Mouse (Mus musculus): ENCODE measurements around the gene Mrpl16. TPM values are rescaled to one million over a fixed set of nuclear protein-coding genes. Genes with fewer than 3 reads are reported as not detected.

Mrpl16 gene
- total and polyA plus RNA-seq, 3 experiments: 27.1 to 91.4 (median 53.1) TPM

DNA sequence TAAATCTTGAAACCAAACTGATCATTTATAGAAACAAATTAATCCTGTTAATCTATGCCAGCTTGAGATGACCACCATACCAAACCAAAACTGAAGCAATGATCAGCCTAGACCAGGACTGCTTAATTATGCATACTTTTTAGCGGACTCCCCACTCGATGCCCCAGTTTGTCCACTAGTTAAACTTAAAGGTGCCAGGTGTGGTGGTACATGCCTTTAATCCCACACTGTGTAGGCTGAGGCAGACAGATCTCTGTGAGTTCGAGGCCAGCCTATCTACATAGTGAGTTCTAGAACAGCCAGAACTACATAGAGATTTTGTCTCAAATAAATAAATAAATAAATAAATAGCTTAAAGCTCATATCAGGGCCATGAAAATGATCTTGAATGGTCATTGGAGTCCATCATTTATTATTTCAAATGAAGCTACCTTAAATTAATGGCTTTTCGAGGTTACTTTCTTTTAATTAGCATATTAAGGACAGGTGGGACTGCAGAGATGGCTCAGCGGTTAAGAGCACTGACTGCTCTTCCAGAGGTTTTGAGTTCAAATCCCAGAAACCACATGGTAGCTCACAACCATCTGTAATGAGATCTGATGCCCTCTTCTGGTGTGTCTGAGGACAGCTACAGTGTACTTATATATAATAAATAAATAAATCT lies 802 bp upstream of the Mrpl16 start:
- TF ChIP-seq CTCF (IDR thresholded peaks at IDR 0.05; ENCODE audit: low read depth, low read length): no peak
- TF ChIP-seq POLR2AphosphoS5 (IDR thresholded peaks at IDR 0.05; ENCODE audit: insufficient replicate concordance, low read depth, low read length): no peak
- TF ChIP-seq TAL1 (conservative IDR thresholded peaks at IDR 0.05; ENCODE audit: low read depth, low read length): no peak
- TF ChIP-seq GATA2 (IDR thresholded peaks at IDR 0.05; ENCODE audit: borderline replicate concordance, low read depth, low read length): no peak
- TF ChIP-seq GATA1 (IDR thresholded peaks at IDR 0.05; ENCODE audit: borderline replicate concordance, low read length): no peak
- H3K4me1 ChIP-seq (ENCODE audit: insufficient read depth, low read depth, low read length): peaks cover 44% of the 10 kb centered on the region
- H3K27me3 ChIP-seq (ENCODE audit: insufficient read depth, low read length): peaks cover 4% of the 10 kb centered on the region; the same call in 1 of the 2 replicates
- peaks cover 26% of the 10 kb centered on the region for H3K36me3 ChIP-seq (replicated peaks)
- no peaks in the 10 kb centered on the region for H3K9me3 ChIP-seq (replicated peaks)
- ATAC-seq (ENCODE audit: extremely low read depth, insufficient number of reproducible peaks, low FRiP score, poor library complexity, severe bottlenecking) (no peak), DNase-seq (ENCODE audit: low spot score) (no peak)
- H3K4me3 ChIP-seq (ENCODE audit: low read depth, low read length): no peak overlapping the region

DNA sequence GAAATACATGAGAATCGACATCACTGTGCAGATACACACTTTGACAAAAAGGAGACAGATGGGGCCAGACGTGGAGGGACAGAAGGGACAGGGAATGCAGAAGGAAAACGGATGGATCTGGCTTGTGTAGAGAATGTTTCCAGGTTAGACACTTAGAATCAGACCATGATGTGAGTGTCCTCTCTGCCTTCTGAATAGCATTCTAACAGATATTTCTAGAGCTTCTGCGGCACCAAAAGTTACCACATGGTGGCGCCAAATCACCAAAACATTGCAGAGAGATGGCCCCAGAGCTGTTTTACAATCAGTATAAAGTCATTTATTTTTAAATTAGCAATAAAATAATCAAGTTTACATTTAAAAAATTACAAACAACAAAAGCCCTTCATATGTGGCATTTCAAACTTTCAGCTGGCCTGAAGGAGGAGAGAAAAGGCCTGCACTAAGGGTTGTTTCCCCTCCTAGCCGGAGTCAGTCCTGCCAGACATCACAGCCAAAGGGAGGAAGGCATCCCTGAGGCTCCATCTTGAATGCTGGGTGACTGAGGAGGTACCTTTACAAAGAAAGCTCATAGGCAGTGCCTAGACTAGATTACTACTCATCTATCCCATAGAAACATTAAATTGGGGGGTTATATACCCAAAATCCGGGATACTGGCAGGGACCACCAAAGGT lies 7.1 kb downstream of the Mrpl16 start:
- no peak for ATAC-seq (ENCODE audit: extremely low read depth, insufficient number of reproducible peaks, low FRiP score, poor library complexity, severe bottlenecking)
- Histone ChIP-seq H3K4me3 (ENCODE audit: low read depth, low read length) (no peak overlapping the region), H3K27me3 (ENCODE audit: insufficient read depth, low read length) (no peaks in the 10 kb centered on the region), H3K36me3 (replicated peaks) (peaks cover 52% of the 10 kb centered on the region), H3K9me3 (replicated peaks) (no peaks in the 10 kb centered on the region), H3K4me1 (ENCODE audit: insufficient read depth, low read depth, low read length) (peaks cover 3% of the 10 kb centered on the region; the same call in 1 of the 2 replicates)
- DNase-seq (ENCODE audit: low spot score): no peak
- TF ChIP-seq CTCF (IDR thresholded peaks at IDR 0.05; ENCODE audit: low read depth, low read length) (peak; percentile 41), POLR2AphosphoS5 (IDR thresholded peaks at IDR 0.05; ENCODE audit: insufficient replicate concordance, low read depth, low read length) (no peak)

DNA sequence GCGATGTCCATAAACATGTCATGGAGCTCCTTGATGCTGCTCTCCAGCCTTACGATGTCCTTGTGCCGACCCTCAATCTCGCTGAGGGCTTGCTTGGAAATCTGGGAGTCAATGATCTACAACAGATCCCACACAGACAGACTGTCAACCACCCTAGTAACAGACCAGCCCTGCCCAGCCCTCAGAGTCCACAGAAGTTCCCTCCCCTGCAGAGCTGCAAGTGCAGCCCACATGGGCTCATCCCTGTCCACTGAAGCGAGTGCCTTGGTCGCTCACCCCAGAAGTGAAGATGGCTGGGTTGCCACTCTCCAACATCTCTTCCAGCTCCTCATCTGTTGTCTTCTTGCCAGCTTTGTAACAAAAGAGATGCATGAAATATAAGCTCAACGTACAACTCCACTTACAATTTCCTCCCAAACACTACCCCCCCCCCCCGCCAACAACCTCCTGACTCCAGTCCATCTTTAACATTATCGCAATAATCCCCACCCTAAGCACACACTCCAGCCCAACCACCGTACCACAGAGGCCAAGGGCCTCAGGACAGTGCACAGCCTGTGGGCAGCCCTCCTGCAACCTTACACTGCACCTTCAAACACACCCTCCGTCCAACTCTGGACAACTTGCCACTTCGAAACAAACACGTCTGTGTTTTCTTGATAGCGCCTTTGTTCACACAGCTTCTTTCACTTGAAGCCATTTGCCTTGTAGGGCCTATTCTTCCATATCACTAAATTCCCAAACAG lies 15.4 kb downstream of the Mrpl16 start:
- ATAC-seq (ENCODE audit: extremely low read depth, insufficient number of reproducible peaks, low FRiP score, poor library complexity, severe bottlenecking): no peak
- TF ChIP-seq GATA1 (IDR thresholded peaks at IDR 0.05; ENCODE audit: borderline replicate concordance, low read length): no peak
- TF ChIP-seq TAL1 (conservative IDR thresholded peaks at IDR 0.05; ENCODE audit: low read depth, low read length): no peak
- no peak for TF ChIP-seq POLR2AphosphoS5 (IDR thresholded peaks at IDR 0.05; ENCODE audit: insufficient replicate concordance, low read depth, low read length)
- no peak for TF ChIP-seq CTCF (IDR thresholded peaks at IDR 0.05; ENCODE audit: low read depth, low read length)
- no peak for TF ChIP-seq GATA2 (IDR thresholded peaks at IDR 0.05; ENCODE audit: borderline replicate concordance, low read depth, low read length)

DNA sequence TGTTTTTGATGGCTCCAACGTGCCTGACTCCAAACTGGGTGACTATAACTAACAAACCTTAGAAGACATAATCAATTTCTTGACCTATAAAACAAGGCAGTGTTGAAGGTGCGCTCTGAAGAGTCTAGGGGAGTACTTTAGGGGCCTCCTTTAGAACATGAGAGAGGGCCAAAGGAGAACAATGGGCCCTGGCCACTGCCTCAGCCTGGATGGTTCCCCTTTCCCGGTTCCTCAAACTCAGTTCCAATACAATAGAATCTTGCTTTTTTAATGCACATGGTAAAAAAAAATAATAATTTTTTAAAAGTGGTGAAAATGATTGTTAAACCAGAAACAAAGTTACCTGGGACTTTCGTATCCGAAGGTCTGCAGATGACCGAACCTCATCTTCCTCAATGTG lies 17.6 kb downstream of the Mrpl16 start:
- H3K36me3 ChIP-seq (replicated peaks): no peaks in the 10 kb centered on the region
- no peak overlapping the region for H3K4me3 ChIP-seq (ENCODE audit: low read depth, low read length)
- no peak for ATAC-seq (ENCODE audit: extremely low read depth, insufficient number of reproducible peaks, low FRiP score, poor library complexity, severe bottlenecking)
- no peak for DNase-seq (ENCODE audit: low spot score)
- TF ChIP-seq GATA1 (IDR thresholded peaks at IDR 0.05; ENCODE audit: borderline replicate concordance, low read length) (no peak), POLR2AphosphoS5 (IDR thresholded peaks at IDR 0.05; ENCODE audit: insufficient replicate concordance, low read depth, low read length) (no peak), CTCF (IDR thresholded peaks at IDR 0.05; ENCODE audit: low read depth, low read length) (no peak), TAL1 (conservative IDR thresholded peaks at IDR 0.05; ENCODE audit: low read depth, low read length) (no peak), GATA2 (IDR thresholded peaks at IDR 0.05; ENCODE audit: borderline replicate concordance, low read depth, low read length) (no peak)
- no peaks in the 10 kb centered on the region for H3K9me3 ChIP-seq (replicated peaks)
- 0 out of 2 replicates have a peak, but pooled peaks cover 4% of the 10 kb centered on the region for H3K4me1 ChIP-seq (ENCODE audit: insufficient read depth, low read depth, low read length)
- H3K27me3 ChIP-seq (ENCODE audit: insufficient read depth, low read length): peaks cover 26% of the 10 kb centered on the region

More for the DNA sequence above, 15.4 kb downstream of the Mrpl16 start:
- no peaks in the 10 kb centered on the region for H3K4me1 ChIP-seq (ENCODE audit: insufficient read depth, low read depth, low read length)
- no peak for DNase-seq (ENCODE audit: low spot score)
- H3K4me3 ChIP-seq (ENCODE audit: low read depth, low read length): no peak overlapping the region
- H3K9me3 ChIP-seq (replicated peaks): no peaks in the 10 kb centered on the region
- H3K36me3 ChIP-seq (replicated peaks): no peaks in the 10 kb centered on the region
- H3K27me3 ChIP-seq (ENCODE audit: insufficient read depth, low read length): peaks cover 22% of the 10 kb centered on the region

DNA sequence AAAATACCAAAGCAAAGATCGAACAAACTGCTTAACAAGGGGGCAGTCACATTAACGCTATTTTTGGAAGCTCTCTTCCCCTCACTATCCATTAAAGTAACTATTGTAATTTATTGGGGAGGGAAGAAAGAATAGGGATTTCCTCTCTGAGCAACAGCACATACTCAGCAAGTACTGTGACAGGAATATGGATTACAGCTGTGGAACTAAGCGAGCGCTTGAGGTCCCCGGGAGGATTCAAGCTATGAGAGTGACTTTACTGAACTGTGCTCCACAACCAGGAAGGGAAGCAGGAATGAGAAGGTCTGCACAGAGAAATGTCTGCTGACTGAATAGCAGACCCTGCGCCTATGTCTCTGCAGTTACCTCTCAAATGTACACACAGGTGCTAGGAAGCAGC lies 18.7 kb downstream of the Mrpl16 start:
- no peaks in the 10 kb centered on the region for H3K9me3 ChIP-seq (replicated peaks)
- ATAC-seq (ENCODE audit: extremely low read depth, insufficient number of reproducible peaks, low FRiP score, poor library complexity, severe bottlenecking): no peak

DNA sequence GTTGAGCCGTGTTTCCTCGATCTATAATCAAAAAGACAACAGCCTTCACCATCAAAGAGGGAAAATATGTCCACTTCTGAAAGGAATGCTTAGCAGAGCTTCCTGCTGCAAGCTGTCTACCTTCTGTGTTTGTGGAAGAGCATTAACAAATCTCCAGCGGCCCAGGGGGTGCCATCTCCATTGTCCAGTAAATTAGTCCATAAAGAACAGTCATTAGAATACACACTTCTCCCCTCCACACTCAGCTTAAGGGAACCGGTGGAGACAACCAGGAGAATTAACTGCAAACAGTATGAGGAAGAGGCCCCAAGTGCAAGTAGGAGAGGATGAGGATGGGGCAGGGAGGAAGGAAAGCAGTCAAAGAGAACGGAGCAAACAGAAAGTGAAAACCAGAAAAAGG lies 21.6 kb downstream of the Mrpl16 start:
- no peaks in the 10 kb centered on the region for H3K9me3 ChIP-seq (replicated peaks)
- 0 out of 2 replicates have a peak, but pooled peaks cover 4% of the 10 kb centered on the region for H3K4me1 ChIP-seq (ENCODE audit: insufficient read depth, low read depth, low read length)
- no peak for TF ChIP-seq POLR2AphosphoS5 (IDR thresholded peaks at IDR 0.05; ENCODE audit: insufficient replicate concordance, low read depth, low read length)
- TF ChIP-seq GATA2 (IDR thresholded peaks at IDR 0.05; ENCODE audit: borderline replicate concordance, low read depth, low read length): no peak
- no peaks in the 10 kb centered on the region for H3K36me3 ChIP-seq (replicated peaks)
- no peak for DNase-seq (ENCODE audit: low spot score)
- H3K4me3 ChIP-seq (ENCODE audit: low read depth, low read length): no peak overlapping the region
- ATAC-seq (ENCODE audit: extremely low read depth, insufficient number of reproducible peaks, low FRiP score, poor library complexity, severe bottlenecking): no peak
- peaks cover 13% of the 10 kb centered on the region for H3K27me3 ChIP-seq (ENCODE audit: insufficient read depth, low read length)

More for the DNA sequence above, 18.7 kb downstream of the Mrpl16 start:
- Histone ChIP-seq H3K27me3 (ENCODE audit: insufficient read depth, low read length) (peaks cover 22% of the 10 kb centered on the region), H3K4me1 (ENCODE audit: insufficient read depth, low read depth, low read length) (0 out of 2 replicates have a peak, but pooled peaks cover 4% of the 10 kb centered on the region), H3K36me3 (replicated peaks) (no peaks in the 10 kb centered on the region), H3K4me3 (ENCODE audit: low read depth, low read length) (no peak overlapping the region)
- DNase-seq (ENCODE audit: low spot score): no peak
- no peak for TF ChIP-seq POLR2AphosphoS5 (IDR thresholded peaks at IDR 0.05; ENCODE audit: insufficient replicate concordance, low read depth, low read length)
- no peak for TF ChIP-seq GATA1 (IDR thresholded peaks at IDR 0.05; ENCODE audit: borderline replicate concordance, low read length)
- no peak for TF ChIP-seq GATA2 (IDR thresholded peaks at IDR 0.05; ENCODE audit: borderline replicate concordance, low read depth, low read length)
- TF ChIP-seq CTCF (IDR thresholded peaks at IDR 0.05; ENCODE audit: low read depth, low read length): no peak
- no peak for TF ChIP-seq TAL1 (conservative IDR thresholded peaks at IDR 0.05; ENCODE audit: low read depth, low read length)
